Mouse (Mus musculus): ENCODE data around the gene Itgb6.

DNA sequence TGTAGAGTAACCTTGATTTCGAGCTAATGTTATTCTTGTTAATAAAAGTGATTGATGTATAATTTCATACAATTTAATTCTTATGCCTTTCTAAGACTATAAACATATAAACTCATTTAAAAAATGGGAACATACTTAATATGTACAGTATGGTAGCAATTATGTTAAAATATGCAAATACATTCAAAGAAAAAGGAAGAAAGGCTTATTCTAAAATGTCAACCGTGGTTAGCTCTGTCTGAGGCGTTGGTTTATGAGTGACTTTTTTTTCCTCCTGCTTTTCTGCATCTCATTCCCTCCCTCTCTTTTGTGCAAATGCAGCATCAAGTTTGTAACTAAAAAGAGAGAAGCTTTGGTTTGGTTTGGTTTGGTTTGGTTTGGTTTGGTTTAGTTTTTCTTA lies 79.0 kb downstream of the Itgb6 start:
- TF ChIP-seq CTCF (IDR thresholded peaks at IDR 0.05; ENCODE audit: extremely low read depth, insufficient read depth, low read length), result no peak
- no peak for TF ChIP-seq POLR2A (IDR thresholded peaks at IDR 0.05; ENCODE audit: extremely low read depth, insufficient read depth, low read length)

Data from cortical plate, adult 2 months (tissue).